Mouse (Mus musculus) retina, adult 2 months (tissue): ENCODE data around the gene Ankle2.

ENCODE experiments used
- DNase-seq: peaks from one replicate; pipeline ENCODE4 v3.0.0-alpha.2; 2012; ENCODE audit warnings: low read depth, low spot score

Gene Ankle2

DNA sequence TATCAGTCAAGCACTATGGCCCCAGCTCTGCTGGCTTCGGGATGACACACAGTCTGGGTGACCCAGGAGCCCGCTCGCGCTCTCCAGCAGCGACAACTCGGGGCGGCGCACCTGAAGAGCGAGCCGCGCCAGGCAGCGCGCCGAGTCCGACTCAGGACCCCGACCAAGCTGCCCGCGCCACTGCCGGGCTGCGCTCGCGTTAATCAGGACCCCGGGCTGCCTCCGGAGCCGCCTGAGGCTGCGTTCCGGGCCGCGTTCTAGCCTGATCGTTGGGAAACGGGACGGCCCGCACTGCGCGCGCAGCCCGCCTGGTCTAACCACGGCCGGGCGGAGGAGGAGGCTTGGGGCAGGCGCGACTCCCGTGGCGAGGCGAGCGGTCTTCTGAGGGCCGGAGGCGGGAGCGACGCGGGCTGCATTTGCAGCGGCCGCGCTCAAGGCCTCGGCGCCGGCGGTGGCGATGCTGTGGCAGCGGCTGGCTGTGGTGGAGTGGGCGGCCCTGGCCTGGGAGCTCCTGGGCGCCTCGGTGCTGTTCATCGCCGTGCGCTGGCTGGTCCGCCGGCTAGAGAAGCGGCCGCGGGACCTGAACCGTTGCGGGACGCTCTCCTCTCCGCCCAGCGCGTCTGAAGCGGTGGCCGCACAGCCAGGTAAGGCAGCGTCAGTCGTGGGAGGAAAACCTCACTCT, at the start of gene Ankle2:
Ankle2 (plus strand) TSS at position 225 of the 682 bp plus-strand sequence.
- peak; percentile 76 for DNase-seq

DNA sequence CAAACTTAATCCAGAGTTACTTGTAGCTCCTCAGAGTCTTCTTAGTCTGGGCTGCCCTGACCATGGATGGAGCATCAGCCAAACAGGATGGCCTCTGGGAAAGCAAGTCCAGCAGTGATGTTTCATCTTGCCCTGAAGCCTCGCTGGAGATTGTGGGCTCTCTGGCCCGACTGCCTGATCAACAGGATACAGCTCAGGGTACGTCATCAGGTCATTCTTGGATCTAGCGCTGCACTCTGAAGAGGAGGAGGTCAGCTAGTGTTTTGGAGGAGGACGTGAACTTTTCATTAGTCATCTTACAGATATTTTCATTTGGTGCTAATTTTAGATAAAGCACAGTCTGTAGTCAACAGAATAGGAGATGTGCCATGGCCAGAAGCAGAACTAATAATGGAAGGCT, 49.1 kb upstream of the Ankle2 start:
- no peak for DNase-seq

DNA sequence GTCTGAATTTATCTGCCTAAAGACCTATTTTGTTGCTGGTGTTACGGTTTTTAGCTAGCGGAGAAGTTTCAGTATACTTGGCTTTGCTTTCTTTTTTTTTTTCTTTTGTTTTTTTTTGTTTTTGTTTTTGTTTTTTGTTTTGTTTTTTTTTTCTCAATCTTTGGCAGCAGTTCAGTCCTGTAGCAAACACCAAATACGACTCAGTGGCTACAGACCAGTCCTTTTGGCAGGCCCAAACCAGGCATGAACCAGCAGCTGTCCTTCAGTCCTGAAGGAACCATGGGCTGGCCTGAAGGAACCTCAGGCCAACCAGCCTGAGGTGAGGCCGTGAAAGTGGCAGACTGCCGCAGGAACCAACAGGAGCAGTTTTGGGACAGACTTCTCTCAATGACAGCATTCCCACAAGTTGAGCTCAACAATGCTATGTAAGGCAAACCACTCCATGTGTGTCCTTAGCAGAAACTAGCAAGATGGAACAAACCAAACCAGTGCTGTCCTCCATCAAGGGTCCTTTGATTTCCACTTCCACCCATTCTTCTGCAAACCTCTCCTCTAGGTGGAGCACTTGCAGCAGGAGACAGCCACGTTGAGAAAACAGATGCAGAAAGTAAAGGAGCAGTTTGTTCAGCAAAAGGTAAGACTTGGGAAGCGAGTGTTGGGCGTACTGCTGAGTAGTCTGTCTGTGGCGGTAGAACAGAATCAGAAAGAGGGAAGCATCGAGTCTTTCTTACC, 27.5 kb upstream of the Ankle2 start:
- no peak for DNase-seq

DNA sequence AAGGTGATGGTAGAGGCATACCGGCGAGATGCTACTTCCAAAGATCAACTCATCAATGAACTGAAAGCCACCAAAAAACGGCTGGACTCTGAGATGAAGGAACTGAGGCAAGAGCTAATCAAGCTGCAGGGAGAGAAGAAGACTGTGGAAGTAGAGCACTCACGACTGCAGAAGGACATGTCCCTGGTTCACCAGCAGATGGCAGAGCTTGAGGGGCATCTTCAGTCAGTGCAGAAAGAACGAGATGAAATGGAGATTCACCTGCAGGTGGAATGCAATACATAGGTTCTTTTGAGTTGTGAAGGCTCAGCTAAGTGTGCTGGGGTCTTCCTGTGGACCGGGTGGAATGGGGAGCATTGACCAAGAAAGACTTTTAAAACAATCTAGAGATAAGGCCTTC, 26.0 kb upstream of the Ankle2 start:
- DNase-seq, result peak; percentile 2

DNA sequence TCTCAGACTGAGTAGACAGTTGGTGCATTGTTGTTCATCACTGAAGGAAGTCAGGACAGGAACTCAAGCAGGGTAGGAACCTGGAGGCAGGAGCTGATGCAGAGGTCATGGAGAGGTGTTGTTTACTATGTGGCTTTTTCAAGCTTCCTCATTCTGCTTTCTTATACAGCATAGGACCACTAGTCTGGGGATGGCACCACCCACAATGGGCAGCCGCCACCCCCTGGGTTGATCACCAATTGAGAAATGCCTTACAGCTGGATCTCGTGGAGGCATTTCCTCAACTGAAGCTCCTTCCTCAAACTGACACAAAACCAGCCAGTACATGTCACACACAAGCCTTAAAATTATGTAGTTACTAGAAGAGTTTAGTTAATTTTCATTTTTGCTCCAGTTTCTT, 19.5 kb upstream of the Ankle2 start:
- no peak for DNase-seq

DNA sequence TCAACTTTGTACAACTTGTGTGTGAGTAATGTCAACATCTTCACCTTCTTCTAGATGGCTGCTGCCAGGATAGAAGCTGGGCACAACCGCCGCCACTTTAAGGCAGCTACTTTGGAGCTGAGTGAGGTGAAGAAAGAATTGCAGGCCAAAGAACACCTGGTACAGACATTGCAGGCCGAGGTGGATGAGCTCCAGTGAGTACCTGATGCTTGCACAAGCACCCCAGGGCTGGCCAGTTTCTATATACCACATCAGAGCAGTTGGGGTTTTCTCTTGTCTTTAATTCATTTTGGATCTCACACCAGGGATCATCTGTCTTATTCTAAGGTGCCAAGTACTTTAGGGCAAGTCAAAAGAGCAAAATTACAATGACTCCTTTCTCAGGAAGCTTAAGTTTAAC, 14.0 kb upstream of the Ankle2 start:
- DNase-seq, result no peak

DNA sequence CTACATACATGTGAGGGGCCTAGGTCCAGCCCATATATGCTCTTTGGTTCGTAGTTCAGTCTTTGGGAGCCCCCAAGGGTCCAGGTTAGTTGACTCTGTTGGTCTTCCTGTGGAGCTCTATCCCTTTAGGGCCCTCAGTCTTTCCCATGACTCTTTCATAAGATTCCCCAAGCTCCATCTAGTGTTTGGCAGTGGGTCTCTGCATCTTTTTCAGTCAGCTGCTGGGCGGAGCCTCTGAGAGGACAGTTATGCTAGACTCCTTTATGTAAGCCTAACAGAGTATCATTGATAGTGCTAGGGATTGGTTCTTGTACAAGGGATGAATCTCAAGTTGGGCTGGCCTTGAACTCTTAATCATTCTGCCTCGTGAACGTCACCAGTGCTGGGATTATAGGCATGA, 10.5 kb upstream of the Ankle2 start:
- DNase-seq, result no peak

DNA sequence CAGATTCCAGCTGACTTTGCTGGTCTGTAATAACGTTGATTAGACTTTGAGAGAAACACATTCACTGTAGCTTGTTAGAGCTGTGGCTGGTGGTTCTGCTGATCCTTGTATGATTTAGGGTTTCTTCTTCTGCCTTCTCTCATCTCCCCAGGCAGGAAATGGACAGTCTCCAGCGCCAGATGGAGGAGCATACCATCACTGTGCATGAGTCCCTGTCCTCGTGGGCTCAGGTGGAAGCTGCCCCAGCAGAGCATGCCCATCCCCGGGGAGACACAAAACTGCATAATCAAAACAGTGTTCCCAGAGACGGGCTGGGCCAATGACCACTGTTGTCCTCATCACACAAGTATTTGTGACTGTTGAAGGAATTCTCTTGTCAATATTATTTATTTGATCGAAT, 8.0 kb upstream of the Ankle2 start:
- DNase-seq, result no peak

DNA sequence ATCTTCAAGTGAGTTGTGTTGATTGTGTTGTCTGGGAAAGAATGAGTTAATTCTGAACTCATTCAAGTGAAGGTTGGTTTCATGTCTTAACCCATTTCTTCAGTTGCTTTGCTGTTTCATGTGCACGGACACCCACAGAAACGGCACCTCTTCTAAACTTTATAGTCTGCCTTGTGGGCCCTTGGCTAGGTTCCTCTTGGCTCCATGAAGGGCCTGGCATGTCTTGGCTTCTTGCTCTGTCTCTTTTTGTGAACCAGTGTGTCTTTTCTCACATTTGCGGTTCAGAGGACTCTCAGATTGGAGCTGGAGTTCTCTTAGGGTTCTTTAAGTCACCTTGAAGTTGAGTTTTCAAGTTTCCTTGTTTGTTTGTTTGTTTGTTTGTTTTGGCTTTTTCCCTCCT, 5.7 kb upstream of the Ankle2 start:
- no peak for DNase-seq

DNA sequence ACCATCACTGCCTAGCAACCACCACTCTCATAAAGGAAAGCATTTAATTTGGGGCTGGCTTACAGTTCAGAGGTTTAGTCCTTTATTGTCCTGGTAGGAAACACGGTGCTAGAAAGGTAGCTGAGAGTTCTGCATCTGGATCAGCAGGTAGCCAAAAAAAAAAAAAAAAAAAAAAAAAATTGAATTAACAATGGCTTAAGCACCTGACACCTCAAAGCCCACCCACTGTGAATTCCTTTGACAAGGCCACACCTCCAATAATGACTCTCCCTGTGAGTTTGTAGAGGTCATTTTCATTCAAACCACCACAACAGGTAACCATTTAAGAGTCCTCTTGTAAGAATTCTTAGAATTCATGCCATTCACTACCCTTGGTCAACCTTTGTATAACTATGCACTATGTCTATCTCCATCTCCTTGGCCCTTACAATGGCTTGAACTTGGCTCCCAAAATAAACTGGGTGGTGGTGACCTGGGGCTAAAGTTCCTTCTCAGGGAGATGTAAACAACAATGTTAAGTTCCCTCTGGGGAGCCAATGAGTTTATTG, 3.4 kb upstream of the Ankle2 start:
- DNase-seq, result no peak

DNA sequence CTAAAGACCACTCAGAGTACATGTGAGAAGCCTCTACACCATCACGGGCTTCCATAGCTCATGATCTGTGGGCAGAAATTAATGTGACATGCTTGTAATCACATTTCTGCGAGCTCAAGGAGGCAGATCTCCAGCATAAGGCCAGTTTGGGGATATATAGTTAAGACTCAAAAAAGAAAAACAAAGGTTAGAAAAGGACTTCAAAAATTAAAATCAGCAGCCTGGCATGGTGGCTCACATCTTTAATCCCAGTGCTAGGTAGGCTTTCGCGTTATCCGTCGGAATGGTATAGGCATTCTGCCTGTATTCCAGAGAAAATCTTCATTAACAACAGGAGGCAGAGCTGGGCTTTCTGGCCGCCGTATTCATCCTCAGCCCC, 414 bp upstream of the Ankle2 start:
- no peak for DNase-seq

DNA sequence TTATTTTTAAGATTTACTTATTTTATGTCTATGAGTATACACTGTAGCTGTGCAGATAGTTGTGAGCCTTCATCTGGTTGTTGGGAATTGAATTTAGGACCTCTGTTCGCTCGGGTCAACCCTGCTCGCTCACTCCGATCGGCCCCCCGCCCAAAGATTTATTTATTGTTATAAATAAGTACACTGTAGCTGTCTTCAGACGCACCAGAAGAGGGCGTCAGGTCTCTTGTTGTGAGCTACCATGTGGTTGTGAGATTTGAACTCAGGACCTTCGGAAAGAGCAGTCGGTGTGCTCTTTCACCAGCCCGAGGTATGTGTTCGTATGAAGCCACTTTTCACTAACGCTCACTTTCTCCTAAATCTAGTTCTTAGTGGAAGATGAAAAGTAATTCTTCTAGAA, 834 bp downstream of the Ankle2 start:
- DNase-seq, result no peak

DNA sequence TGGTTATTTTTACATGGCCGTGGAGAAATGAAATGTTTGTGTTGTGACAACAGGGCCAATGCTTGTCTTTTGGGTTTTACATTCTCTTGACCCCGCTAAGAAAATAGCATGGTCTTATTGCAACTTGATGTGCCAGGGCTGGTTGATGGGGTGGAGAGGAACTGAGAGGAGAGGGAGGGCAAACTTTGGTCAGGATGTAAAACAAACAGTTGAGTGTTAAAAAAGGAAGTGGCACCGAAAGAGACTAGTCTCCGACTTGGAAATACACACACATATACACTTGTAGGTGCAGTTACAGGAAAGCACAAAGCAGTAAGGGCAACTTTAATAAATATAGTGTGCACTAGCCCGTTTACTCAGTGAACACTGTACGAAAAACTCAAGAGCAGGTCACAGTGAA, 1.5 kb downstream of the Ankle2 start:
- no peak for DNase-seq

DNA sequence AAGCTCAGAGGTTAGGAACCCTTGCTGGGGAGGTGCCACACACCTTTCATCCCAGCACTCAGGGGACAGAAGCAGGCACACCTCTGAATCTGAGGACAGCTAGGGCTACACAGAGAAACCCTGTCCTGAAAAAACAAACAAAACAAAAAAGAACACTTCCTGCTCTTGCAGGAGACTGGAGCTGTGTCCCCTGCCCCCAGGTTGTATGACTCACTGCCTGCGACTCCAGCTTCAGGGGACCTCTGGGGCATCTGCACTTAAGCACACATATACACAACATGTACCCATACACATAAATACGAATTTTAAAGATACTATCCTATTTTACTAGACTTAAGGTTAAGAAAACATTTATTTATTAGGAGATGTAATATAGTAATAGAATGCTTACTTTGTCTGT, 13.3 kb downstream of the Ankle2 start:
- no peak for DNase-seq

DNA sequence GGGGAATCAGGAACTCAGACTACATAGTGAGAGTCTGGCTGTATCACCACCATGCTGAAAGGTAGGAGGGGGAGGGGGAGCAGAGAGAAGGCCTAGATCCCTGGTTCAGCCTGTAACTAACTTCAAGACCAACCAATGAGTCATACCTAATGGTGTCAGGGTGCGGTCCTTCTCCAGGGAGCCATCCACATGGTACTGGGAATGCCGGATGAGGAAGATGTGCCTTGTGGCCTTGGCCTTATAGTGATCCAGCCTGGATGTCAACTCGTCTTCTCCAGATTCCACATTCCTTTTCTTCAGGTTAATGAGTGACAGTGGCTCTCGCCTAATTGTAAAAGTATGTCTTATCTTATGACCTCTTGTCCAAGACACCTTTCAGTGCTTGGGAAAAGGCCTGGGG, 36.1 kb downstream of the Ankle2 start:
- no peak for DNase-seq

DNA sequence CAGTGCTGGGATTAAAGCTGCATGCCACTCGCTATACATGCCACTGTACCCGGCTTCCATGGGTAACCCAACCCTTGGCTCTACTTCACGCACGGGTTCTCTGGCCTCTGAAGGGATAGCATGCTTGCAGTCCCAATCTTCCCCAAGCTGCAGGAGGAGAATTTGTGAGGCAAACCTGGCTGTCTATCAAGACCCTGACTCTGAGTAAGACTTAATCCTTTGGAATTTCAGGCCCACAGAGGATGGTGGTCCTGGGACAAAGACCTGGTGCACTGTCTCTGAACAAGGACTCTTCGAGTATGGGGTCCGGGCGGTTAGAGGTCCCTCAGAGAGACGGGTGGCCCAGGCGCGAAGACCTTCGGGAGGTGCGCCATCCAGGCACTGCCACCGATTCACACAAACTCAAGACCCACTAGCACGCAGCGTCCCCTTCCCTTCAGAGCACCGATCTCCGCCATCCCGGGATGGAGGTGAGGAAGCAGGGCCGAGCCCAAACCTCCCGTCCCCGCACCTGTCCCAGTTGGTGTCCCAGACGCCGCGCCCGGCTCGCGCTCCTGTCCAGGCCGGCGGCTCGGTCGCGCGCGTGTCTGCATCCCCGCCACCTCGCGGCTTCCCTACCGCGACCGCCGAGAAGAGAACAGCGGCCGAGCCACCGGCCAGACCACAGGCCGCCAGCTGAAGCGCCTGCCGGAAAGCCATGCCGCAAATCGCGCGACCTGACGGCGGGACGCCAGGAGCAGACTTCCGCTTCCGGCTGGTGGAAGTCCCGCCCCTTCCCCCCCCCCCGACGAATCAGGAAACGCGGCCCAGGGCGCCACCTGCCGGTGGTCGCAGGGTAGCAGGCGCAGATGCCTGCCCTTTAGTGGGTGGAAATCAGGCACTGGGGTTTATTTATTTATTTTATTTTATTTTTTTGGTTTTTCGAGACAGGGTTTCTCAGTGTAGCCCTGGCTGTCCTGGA, 38.6 kb downstream of the Ankle2 start, which contains the start of gene Pgam5:
Pgam5 (minus strand) TSS at position 773 of the 961 bp plus-strand sequence.
- peak; percentile 78 for DNase-seq

DNA sequence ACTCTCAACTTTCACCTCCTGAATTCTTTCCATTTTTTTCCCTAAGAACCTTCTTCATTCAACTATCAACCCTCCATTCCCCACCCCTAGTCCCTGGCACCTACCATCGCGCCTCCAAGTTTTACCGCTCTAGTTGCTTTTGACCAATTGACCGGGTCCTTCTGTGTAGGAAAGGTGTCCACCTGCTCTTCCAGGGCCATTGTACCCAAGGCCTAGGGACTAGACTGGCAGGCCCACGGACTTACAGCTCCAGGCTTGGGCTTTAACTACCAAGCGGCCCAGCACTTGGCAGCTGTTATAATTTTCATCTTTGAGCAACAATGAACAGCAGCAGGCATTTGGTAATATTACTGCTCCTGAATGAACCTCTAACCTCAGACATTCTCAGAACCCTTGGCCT, 39.4 kb downstream of the Ankle2 start:
- DNase-seq, result no peak

DNA sequence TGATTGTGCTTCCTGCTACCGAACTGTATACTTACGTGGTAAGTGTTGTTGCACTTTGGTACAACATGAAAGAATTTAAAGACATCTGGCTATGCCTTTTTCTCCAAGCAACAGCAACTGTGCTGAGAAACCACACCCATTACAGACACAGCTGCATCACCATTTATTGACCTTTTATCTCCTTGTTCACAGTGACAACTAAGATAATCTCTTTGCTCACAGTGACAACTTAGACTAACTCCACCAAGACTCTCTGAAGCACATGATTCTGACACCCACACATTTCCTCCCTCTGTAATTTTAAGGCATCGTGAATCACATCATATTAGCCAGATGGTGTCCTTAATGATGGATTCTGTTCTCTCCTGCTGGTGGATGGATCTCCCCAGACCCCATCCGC, 43.3 kb downstream of the Ankle2 start:
- DNase-seq, result no peak

DNA sequence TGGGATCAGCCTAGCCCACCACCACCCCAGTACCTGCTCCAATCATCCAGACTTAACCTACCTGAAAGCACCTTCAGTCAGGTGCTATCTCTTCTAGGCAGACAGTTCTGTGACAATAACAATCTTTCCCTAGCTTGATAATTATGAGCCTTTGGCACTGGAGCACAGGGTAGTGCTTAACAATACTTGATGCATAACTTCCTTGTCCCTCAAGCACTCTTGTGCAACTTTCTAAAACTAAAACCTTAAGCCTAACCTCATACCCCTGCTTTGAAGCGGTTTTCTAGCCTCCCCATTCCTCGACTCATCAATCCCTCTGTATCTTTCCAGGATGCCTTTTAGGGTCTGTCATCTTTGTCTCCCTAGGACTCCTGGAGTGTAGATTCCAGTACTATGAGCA, 44.0 kb downstream of the Ankle2 start:
- no peak for DNase-seq

DNA sequence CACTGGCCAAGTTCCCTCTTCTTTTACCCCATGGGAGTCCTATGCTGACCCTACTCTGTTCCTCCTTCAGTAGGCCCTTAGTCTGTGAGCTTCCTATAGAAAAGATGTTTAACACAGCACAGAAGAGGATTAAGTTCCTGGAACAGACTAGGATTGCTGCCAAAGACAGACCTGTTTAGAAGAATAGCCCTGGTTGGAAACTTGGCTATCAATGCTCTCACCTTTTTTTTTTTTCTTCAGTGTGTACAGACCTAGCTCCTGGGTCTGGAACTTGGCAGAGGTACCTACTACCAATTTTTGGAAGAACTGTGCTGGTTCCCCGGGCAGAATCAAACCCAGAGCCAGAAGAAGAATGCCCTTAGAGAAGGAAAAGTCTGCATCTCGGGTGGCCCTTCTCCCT, 45.6 kb downstream of the Ankle2 start:
- DNase-seq, result no peak

DNA sequence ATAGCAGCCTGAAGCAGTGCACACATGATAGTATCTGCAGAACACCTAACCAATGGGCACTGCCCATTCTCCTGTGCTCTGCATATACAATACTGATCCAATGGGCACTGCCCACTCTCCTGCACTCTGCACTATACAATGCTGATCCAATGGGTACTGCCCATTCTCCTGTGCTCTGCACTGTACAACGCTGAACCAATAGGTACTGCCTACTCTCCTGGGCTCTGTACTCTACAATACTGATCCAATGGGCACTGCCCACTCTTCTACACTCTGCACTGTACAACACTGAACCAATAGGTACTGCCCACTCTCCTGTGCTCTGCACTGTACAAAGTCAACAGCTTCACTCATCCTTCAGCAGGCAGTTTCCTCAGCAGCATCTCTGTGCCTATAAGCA, 46.1 kb downstream of the Ankle2 start:
- no peak for DNase-seq

DNA sequence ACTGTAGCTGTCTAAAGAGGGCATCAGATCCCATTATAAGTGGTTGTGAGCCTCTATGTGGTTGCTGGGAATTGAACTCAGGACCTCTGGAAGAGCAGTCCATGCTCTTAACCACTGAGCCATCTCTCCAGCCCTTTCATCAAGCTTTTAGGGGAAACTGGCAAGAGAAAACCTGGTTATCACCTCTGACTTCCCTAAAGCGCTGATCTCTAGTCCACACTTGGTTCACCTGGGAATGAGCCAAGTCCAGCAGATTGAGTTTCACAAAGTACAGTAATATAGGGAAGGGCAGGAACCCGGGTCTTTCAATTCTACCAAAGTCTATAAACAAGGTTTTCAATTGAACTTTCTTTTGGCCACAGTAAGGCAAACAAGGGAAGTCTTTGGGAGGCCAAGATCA, 51.2 kb downstream of the Ankle2 start:
- DNase-seq, result no peak
